Mouse (Mus musculus): ENCODE data around the gene Ryr2.

DNA sequence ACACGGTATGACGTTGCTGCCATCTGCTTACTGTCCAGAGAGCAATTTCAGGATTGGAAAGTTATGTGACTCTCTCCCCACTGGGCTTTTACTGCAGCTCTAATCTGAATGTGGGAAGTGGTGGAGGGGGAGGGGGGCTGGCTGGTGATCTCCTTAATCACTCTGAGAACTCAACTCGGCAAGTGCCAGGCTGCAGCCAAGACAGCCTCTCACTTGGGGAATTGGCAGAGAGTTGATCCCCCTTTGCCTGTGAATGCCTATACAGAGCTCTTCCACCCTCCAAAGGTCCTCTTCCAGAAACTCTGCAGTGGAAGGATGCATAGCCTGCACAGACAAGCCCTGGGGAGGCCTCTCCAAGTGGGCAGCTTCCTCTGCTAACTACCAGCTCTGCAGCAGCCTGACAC is 104.9 kb downstream of the Ryr2 start:
- TF ChIP-seq CTCF (IDR thresholded peaks at IDR 0.05) (no peak), EP300 (IDR thresholded peaks at IDR 0.05) (no peak)

Measured in lung, postnatal 0 days (tissue).